Mouse (Mus musculus): ENCODE results near the gene Dctpp1.

DNA sequence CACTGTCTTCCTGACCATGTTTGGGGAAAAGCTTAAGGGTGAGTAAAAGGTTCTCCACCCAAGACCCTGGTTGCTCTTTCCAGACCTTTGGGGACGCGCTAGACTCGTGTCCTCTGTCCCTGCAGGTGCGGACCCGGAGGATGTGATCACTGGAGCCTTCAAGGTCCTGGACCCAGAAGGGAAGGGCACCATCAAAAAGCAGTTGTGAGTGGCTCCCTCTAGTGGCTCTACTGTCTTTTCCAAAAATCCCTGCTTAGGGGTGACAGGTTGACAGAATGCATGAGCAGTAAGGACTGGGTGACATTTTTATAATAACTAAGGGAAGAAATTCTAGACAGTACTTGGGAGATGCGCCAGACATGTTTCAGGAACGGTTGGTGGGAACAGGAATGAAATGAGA, 47.0 kb downstream of the Dctpp1 start:
- TF ChIP-seq CTCF (conservative IDR thresholded peaks at IDR 0.05; ENCODE audit: low read length) = peak; percentile 77
- TF ChIP-seq NANOG (IDR thresholded peaks at IDR 0.05; ENCODE audit: borderline replicate concordance, low read length) = no peak
